Mouse (Mus musculus) cerebellum, postnatal 10 days (tissue): ENCODE data around the gene Parp12.
A peak's percentile ranks its signal among the peaks of the same experiment; 100 is the strongest.

Experiments used
- DNase-seq, 2 experiments: peaks; one replicate each; pipeline ENCODE4 v3.0.0; 2021; ENCODE audit warnings: mixed read lengths in 2 of 2

Gene Parp12

DNA sequence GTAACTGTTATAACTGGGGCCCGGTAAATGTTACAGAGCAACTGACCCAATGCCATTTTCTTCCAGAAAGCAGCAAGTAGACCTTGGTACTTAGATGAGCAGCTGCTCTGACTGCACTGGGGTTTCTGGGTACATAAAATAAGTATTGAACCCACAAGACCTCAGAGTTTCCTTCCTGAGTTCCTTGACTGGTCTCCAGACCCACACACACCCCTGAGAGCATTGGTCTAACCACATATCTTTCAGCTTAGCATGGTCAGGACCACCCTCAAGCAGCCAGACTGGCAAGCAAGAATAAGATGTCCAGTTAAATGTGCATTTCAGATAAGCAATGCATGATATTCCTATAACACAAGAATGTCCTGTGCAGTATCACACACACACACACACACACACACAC, 61.0 kb downstream of the Parp12 start:
- DNase-seq: no peak

- peak; percentile 59 for DNase-seq
These were observed 62.3 kb downstream of the Parp12 start for GRCm38 (mm10) chr6:39055831-39056261.

DNA sequence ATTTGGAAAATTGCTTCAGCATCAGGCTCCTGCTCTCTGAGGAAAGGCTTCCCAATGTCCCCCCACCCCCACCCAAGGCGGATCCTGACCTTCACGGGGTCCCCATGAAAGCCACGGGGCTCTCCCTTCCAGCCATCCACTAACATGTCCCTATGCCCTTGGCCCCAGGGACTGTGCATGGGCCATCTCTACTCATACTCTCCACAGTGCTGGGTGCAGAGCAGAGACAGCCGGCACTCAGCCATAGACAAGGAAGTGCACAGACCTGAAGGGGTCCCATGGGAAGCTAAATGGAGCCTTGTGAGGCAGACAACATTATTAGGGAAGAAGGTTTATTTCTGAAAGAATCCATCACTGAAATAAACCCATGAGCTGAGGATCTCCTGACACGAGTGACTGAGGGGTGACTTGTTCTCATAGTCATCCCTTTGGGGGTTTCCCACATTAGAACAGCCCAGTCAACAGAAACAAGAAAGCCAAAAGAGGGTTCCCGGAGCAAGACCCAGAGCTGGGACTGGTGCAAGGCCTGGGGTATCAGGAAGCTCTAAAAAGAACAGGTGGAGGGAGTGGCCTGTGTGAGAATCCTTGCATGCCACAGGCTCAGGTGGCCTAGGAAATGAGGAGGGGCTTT, 63.2 kb downstream of the Parp12 start:
- no peak for DNase-seq

DNA sequence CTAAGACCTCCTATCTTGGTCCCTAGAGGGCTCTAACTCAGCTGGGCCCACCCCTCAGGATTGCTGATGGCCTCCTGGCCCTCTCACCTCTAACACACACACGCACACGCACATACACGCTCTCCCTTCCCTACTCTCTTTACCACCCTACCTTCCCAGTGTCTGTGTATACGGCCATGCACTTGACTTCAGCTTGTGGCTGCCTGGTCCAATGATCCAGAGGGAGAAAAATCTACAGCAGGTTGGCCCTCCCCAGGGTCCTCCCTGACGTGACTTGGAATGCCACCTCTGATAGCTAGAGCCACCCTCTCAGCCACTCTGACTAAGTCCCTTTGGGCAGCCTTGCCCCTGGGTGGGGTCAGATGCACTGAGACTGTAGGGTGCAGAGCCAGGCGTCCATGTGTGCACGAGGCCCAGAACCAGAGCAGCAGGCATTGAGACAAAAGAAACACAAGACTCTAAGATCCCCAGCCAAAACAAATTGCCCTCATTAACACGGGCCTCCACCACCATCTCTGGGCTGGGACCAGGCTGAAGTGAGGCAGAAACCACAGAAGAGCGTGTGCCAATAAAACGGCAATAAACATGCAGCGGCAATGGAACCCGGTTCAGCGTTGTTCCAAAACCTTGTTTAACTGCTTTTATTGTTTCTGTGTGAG, 63.8 kb downstream of the Parp12 start:
- DNase-seq: peak; percentile 38

GRCm38 (mm10) chr6:39052636-39053035, 65.5 kb downstream of the Parp12 start:
- peak; percentile 92 to 94 for DNase-seq

- peak; percentile 49 to 65 for DNase-seq
These were observed 66.2 kb downstream of the Parp12 start for GRCm38 (mm10) chr6:39051799-39052556.

GRCm38 (mm10) chr6:39050836-39051235, 67.3 kb downstream of the Parp12 start:
- no peak for DNase-seq

GRCm38 (mm10) chr6:39049141-39049540, 69.0 kb downstream of the Parp12 start:
- DNase-seq: peak; percentile 55 to 69

DNA sequence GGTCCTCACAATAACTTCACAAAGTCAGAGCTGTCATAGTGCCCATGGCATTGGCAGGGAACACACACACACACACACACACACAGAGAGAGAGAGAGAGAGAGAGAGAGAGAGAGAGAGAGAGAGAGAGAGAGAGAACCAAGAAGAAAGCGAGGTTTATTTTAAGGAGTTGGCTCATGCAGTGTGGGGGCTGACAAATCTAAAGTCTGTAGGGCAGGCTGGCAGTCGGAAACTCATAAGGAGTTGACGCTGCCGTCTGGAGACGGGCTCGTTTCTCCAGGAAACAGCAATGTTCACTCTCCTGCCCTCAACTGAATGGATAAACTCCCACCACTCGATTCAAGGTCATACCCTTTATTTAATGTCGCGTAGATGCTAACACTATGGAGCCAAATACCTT, 77.7 kb downstream of the Parp12 start:
- DNase-seq: no peak
